Mouse (Mus musculus) megakaryocyte progenitor cell, adult 5-6 weeks (primary cell): Measurements from ENCODE around the gene Krt26. TPM values are rescaled to one million over a fixed set of nuclear protein-coding genes. Genes with fewer than 3 reads are reported as not detected.

Experiments
- ATAC-seq: replicated peaks from 2 replicates; pipeline ENCODE4 v1.8.0; 2016; ENCODE audit warnings: mild to moderate bottlenecking, moderate TSS enrichment, inconsistent platforms; ENCODE audit not compliant: poor library complexity
- total RNA-seq, 2 experiments: library from RNA; stranded (forward) in 1 of 2; stranded (reverse) in 1 of 2; fragments of 157-497, 149-512 nt in 1 of 2; fragments of 200-1000 nt in 1 of 2; gene quantifications; 2 replicates each; pipeline versions ENCODE4 v1.2.3 to v1.2.4; 2015 to 2017

Gene Krt26
- total RNA-seq, 2 experiments from 2014 or later: not detected

- ATAC-seq: no peak
Observed at GRCm38 (mm10) chr11:99284833-99285312, 52.9 kb downstream of the Krt26 start, which contains the start of gene Krt24. Gene Krt24 (minus strand): TSS chr11:99285262.

GRCm38 (mm10) chr11:99284011-99284410 lies 53.8 kb downstream of the Krt26 start:
- no peak for ATAC-seq

- no peak for ATAC-seq
Observed at GRCm38 (mm10) chr11:99283334-99283733, 54.4 kb downstream of the Krt26 start.

DNA sequence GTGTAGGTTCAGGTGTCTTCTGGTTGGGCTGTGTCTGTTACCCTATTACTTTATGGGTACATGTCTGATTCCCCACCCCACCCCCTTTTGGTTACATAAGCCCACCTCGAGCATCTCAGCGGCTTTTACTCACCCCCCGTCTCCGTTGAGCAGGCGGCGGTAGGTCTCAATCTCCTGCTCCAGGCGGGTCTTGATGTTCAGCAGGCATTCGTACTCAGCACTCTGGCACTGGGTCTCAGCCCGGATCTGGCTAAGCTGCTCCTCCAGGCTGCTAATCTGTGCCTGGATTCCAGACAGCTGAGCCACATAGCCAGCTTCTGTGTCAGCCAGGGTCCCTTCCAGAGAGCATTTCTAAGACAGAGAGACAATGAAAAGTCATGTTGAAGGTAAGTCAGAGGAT lies 56.6 kb downstream of the Krt26 start:
- no peak for ATAC-seq

DNA sequence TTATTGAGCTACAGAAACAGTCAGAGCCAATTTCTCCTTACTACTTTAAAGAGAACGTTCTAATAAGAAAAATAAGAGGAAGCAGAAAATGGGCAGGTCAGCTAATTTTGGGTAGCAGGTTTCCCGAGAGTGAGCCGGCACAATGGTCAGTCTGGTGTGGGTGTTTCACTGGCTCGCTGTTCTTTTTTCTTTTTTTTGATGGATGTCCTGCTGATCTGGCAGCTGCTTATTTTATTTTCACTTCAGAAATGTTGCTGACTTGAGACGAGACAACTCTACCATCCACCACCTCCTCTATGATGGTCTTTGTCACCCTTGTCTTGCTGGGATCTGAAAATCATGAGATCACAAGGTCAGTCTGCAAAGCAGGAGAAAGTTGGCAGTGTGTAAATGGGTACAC lies 57.8 kb downstream of the Krt26 start:
- no peak for ATAC-seq

Other genes with a start within 250 kb of the Krt26 start
- gene Tns4, start 248.7 kb downstream of the Krt26 start, total RNA-seq (2015): 2.1 and 2.4 TPM in 2 replicates
- gene Tns4, start 248.7 kb downstream of the Krt26 start, total RNA-seq (2017): 1.4 and 1.8 TPM in 2 replicates
- 0.17 and 0.22 TPM in 2 replicates for gene Ccr7, start 182.9 kb downstream of the Krt26 start, total RNA-seq (2015)
- not detected in 2 replicates for gene Ccr7, start 182.9 kb downstream of the Krt26 start, total RNA-seq (2017)
- gene Smarce1, start 106.9 kb downstream of the Krt26 start, total RNA-seq (2015): 95.7 and 108 TPM in 2 replicates
- gene Smarce1, start 106.9 kb downstream of the Krt26 start, total RNA-seq (2017): 161 and 260 TPM in 2 replicates
- not detected in 2 replicates for gene Krt222, start 93.9 kb downstream of the Krt26 start, total RNA-seq (2015)
- not detected in 2 replicates for gene Krt222, start 93.9 kb downstream of the Krt26 start, total RNA-seq (2017)
- gene Krt24, start 52.7 kb downstream of the Krt26 start, total RNA-seq (2015): not detected in 2 replicates
- not detected in 2 replicates for gene Krt24, start 52.7 kb downstream of the Krt26 start, total RNA-seq (2017)
- gene Krt25, start 15.0 kb downstream of the Krt26 start, total RNA-seq (2015): not detected in 2 replicates
- gene Krt25, start 15.0 kb downstream of the Krt26 start, total RNA-seq (2017): not detected in 2 replicates
- not detected in 2 replicates for gene Krt27, start 13.1 kb upstream of the Krt26 start, total RNA-seq (2015)
- gene Krt27, start 13.1 kb upstream of the Krt26 start, total RNA-seq (2017): not detected in 2 replicates
- gene Krt28, start 36.9 kb upstream of the Krt26 start, total RNA-seq (2015): not detected in 2 replicates
- not detected in 2 replicates for gene Krt28, start 36.9 kb upstream of the Krt26 start, total RNA-seq (2017)
- 2.3 and 7.2 TPM in 2 replicates for gene Krt10, start 51.4 kb upstream of the Krt26 start, total RNA-seq (2015)
- gene Krt10, start 51.4 kb upstream of the Krt26 start, total RNA-seq (2017): 0.47 TPM in 1 of 2 replicates, not detected in the other
- gene Krt12, start 84.3 kb upstream of the Krt26 start, total RNA-seq (2015): not detected in 2 replicates
- gene Krt12, start 84.3 kb upstream of the Krt26 start, total RNA-seq (2017): not detected in 2 replicates
- not detected in 2 replicates for gene Krt20, start 100.2 kb upstream of the Krt26 start, total RNA-seq (2015)
- not detected in 2 replicates for gene Krt20, start 100.2 kb upstream of the Krt26 start, total RNA-seq (2017)
- not detected in 2 replicates for gene Krt23, start 155.2 kb upstream of the Krt26 start, total RNA-seq (2015)
- gene Krt23, start 155.2 kb upstream of the Krt26 start, total RNA-seq (2017): not detected in 2 replicates
- gene Krt39, start 183.4 kb upstream of the Krt26 start, total RNA-seq (2015): not detected in 2 replicates
- gene Krt39, start 183.4 kb upstream of the Krt26 start, total RNA-seq (2017): not detected in 2 replicates
- gene Krt40, start 205.2 kb upstream of the Krt26 start, total RNA-seq (2015): not detected in 2 replicates
- not detected in 2 replicates for gene Krt40, start 205.2 kb upstream of the Krt26 start, total RNA-seq (2017)
- not detected in 2 replicates for gene Krtap3-3, start 212.9 kb upstream of the Krt26 start, total RNA-seq (2015)
- gene Krtap3-3, start 212.9 kb upstream of the Krt26 start, total RNA-seq (2017): not detected in 2 replicates
- gene Krtap3-2, start 218.9 kb upstream of the Krt26 start, total RNA-seq (2015): not detected in 2 replicates
- not detected in 2 replicates for gene Krtap3-2, start 218.9 kb upstream of the Krt26 start, total RNA-seq (2017)
- gene Gm11939, start 221.5 kb upstream of the Krt26 start, total RNA-seq (2015): not detected in 2 replicates
- not detected in 2 replicates for gene Gm11939, start 221.5 kb upstream of the Krt26 start, total RNA-seq (2017)
- not detected in 2 replicates for gene Krtap3-1, start 228.7 kb upstream of the Krt26 start, total RNA-seq (2015)
- not detected in 2 replicates for gene Krtap3-1, start 228.7 kb upstream of the Krt26 start, total RNA-seq (2017)
- not detected in 2 replicates for gene Krtap1-5, start 243.1 kb upstream of the Krt26 start, total RNA-seq (2015)
- not detected in 2 replicates for gene Krtap1-5, start 243.1 kb upstream of the Krt26 start, total RNA-seq (2017)
- gene Krtap1-4, start 245.7 kb upstream of the Krt26 start, total RNA-seq (2015): not detected in 2 replicates
- gene Krtap1-4, start 245.7 kb upstream of the Krt26 start, total RNA-seq (2017): not detected in 2 replicates